Mouse (Mus musculus): ENCODE results near the gene Fam83d.
"Not testable (repeated sequence)": the region's sequence is repeated elsewhere in the genome, so short reads cannot be mapped to it uniquely, and the experiment has no call there.

Gene Fam83d

DNA sequence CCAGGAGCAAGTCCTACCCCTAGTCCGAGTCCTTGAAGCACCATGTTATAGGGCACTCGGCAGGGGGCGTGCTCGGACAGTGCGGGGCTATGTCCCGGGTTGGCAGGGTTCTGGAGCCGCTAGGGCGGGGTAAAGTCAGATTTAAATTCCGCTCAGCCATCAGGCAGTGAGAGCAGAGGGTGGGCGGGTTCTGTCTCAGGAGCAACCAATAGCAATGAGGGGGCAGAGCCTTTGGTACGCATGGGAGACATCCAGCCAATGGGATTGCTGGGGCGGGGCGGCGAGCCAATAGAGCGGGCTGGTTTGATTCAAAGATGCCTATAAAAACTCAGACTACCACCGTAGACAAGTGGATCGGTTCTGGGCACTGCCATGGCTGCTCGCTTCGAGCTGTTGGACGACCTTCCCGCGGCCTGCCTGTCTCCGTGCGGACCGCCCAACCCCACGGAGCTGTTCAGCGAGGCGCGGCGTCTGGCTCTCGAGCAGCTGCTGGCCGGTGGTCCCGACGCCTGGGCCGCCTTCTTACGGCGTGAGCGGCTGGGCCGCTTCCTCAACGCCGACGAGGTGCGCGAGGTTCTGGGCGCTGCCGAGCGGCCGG, at the start of gene Fam83d:
Gene Fam83d (plus strand): TSS at position 352 of the 598 bp plus-strand sequence.
- DNase-seq (ENCODE audit: low spot score in 2 of 2) = peak; percentile 95 to 96

DNA sequence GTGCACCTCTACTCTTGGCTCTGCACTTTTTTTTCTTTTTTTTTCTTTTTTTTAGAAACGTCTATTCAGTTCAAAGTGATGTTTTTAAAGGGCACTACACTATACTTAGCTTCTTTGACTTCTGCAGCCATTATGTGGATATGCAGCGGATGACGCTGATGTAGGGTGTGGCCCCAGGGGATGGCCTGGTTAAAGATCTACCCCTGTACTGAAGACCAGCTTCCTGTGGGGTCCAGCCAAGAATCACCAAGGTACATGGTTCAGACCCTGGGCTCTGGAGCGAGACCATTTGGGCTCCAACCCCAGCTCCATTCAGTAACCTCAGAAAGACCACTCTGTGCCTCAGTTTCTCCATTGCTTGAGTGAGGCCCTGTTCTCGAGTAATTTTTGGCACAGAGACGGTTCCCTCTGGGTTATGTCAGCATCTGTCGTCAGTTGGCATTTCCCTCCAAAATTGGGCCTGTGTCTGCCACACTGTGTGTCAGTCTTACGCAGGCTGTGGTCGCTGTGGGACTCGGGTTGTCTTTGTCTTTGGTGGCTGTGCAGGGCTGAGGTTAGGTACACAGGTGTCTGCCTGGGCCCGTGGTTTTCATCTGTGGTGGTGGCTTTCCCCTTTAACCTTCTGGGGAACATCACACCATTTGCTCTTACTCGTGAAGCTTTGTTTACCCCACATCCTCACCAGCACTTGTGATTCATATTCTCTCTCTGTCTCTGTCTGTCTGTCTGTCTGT, 48.9 kb upstream of the Fam83d start:
- DNase-seq (ENCODE audit: low spot score in 2 of 2) = peak; percentile 84 to 85

DNA sequence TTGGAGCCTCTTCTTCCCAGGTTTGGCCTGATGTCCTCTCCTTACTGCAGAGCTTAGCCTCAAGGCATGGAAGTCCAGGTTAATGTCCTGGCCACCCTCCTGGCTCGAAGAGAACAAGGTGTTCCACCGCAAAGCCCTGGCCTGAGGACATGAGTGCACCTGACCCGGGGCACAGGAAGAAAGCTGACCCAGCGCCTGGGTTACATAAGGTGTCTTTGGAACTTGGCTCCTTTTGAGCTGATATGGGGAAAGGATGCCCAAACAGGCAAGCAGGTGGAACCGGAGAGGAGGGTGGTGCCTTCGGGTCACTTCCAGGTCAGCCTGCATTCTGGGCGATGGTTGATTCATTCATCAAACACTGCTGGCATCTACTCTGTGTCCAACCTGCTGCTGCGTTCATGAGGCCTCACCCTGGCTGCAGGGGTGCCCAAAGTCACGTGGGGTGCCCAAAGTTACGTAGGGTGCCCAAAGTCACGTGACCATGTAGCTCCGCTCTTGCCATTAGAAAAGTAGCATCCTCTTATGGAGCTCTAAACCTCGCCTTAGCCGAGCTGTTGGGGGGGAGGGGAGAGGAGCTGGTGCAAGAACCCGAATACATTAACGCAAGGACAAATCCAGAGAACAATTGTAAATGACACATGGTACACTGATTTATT, 47.0 kb upstream of the Fam83d start:
- DNase-seq (ENCODE audit: low spot score in 2 of 2) = no peak

DNA sequence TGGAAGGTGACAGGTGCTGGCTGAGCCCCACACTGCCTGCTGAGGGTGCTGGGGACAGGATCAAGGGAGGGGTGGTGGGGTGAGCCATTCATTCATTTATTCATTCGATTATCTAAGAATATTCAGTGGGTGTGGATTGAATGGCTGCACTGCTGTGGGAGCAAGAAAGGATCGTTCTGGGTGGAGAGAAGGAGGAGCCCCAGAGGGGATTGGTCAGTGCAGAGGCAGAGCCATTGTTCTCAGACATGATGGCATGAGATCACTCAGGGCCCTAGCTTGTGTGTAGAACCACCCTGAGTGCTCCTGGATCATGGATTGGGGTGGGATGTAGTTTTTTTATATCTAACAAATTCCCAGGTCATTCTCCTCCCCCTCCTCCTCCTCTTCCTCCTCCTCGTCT, 46.4 kb upstream of the Fam83d start:
- no peak for DNase-seq (ENCODE audit: low spot score in 2 of 2)

DNA sequence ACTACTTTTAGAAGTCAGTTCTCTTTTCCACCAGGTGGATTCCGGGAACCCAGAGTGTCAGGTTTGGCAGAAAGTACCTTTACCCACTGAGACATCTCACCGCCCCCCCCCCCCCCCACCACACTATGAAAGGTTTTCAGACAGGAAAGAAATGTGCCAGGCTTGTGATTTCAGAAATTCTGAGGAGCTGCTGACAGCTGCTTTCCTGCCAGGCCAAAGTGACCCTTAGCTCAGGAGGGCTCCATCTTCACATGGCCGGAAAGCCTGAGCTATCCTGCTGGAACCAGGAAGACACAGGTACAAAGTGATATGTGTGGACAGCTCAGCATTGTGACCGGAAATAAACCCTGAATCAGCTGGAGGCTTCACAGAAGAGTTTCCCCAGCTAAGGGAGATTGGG, 45.8 kb upstream of the Fam83d start:
- no peak for DNase-seq (ENCODE audit: low spot score in 2 of 2)

DNA sequence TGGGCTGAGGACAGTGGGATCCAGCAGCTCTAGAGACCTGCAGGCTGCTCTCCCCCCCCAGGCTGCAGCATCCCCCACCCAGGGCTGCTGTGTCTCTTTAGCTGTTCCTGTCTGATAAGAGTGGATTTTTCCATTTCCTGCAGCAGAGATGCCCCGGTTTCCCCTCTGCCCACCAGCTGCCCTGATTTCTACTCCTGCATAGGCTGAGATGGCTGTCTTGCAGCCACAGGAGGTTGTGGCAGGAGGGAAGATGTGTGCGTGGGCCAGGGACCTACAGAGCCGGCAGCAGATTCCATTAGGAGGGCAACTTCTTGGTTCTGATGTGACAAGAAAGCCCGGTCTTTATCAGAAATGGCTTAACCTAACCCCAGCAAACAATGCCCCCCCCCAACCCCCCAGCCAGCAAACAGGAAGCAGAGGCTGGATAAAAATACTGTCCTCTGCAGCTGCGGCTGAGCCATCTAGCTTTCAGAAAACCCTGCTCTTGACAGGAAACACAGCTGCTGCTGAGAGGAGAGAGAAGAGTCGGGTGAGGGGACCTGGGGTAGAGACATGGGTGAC, 44.8 kb upstream of the Fam83d start:
- peak; percentile 85 to 86 for DNase-seq (ENCODE audit: low spot score in 2 of 2)

DNA sequence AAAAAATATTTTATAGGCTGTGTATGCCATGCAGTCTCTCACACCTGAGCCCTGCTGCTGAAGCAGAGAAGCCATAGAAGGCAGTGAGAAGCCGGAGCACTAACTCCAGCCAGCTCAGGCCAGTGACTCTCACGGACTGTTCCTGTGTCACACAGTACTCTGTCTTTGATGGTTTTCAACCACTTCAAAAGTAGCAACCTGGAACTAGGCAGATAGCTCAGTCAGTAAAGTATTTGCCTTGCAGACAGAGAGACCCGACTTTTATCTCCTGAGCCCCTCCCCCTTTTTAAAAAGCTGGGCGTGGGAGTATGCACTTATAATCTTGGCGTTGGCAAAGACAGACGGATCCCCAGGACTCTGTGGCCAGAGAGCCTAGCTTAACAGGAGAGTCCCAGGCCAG, 44.1 kb upstream of the Fam83d start:
- DNase-seq (ENCODE audit: low spot score in 2 of 2) = no peak

DNA sequence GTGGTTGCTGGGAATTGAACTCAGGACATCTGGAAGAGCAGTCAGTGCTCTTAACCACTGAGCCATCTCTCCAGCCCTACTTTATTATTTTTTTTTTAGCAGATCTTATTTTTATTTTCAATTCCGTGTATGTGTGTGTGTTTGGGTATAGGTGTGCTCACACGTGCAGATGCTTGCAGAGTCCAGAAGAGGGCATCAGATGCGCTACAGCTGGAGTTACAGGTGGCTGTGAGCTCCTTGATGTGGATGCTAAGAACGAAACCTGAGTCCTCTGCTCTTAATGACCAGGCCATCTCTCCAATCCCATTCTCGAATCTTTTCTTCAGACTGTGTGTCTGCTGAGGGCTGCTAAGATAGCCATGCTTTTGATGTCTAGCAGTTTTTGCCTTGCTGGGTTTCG, 41.6 kb upstream of the Fam83d start:
- DNase-seq (ENCODE audit: low spot score in 2 of 2) = no peak

DNA sequence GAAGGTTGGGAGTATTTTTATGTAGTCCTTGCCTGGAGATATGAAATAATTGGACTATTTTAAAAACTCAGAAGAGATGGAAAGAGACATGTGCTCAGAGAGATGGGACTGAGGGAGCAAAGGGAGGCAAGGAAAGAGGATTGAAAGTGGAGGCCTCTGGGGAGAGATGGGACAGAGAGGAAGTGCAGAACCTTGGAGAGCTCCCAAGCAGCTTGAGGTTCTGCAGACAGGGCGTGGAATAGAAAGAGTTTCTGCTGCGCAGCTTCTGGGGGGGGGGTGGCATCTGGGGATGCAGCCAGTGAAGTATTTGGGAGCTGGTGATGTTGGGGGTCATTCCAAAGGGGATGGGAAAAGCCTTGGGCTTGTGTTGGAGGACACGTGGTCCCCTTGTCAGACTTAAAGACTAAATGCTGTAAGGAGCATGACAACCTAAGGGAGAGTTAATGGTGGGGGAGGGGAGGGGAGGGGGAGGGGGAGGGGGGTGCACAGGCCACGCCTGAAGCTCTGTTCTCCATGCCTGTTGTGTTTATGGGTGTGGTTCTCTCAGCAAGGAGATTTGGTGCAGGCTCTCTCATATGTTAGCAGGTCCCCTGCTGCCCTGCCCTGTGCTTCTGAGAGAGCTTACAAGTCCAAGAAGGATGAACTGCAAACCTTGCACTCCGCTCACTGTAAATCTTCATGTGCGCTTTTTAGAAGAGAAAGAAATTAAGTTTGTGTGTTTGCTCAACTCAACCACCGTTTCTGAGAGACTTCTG, 39.7 kb upstream of the Fam83d start:
- no peak for DNase-seq (ENCODE audit: low spot score in 2 of 2)

DNA sequence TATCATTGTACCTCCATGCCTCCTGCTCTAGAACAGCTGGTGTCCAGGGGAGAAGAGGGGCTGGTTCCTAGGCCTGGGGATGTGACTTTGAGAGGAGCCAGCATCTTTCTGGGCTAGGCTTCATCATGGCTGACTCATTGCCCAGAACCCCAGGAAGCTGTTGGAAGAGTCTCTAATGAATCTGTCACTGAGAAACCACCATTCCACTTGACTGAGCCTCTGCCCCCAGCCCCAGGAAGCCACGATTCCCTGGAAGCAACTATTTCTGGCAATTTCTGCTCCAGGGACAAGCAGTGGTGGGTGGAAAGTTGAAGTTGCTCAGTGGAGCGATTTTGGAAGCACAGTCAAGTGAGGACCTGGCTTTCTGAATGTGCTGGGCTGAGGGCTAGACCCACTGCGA, 37.0 kb upstream of the Fam83d start:
- no peak for DNase-seq (ENCODE audit: low spot score in 2 of 2)

DNA sequence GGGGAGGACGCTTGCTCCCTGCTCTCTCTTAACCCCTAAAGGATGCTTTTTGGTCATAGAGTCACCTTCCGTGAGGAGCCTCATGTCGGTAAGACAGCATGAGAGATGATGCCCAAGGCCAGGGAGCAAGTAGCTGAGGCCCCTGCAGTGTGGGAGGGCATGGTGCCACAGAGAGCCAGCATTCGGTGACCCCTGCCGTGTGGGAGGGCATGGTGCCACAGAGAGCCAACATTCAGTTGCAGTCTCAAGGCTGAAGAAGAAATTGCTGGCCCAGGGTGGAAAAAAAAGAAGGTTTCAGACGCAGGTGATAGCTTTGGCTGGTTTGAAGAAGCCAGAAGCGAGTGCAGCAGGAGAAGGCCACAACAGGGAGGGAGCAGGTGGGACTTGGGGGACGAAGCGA, 35.4 kb upstream of the Fam83d start:
- DNase-seq (ENCODE audit: low spot score in 2 of 2) = no peak

DNA sequence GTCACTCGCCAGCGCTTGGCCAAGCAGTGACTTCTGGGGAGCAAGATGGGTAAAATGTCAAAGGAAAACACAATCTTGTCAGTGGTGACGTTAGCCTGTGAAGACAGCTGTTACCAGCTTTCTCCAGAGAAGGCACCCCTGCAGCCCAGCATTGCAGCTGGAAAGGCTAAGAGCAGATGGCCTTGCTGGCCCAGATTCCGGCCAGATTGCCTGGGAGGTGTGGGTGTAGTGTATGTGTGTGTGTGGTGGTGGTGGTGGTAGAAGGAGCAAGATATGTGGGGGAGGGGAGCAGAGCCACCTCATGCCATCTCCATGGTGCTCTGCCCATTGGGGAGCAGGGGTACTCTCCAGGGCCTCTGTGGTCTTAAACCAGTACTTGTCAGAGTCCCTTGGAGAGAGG, 34.8 kb upstream of the Fam83d start:
- DNase-seq (ENCODE audit: low spot score in 2 of 2) = no peak

DNA sequence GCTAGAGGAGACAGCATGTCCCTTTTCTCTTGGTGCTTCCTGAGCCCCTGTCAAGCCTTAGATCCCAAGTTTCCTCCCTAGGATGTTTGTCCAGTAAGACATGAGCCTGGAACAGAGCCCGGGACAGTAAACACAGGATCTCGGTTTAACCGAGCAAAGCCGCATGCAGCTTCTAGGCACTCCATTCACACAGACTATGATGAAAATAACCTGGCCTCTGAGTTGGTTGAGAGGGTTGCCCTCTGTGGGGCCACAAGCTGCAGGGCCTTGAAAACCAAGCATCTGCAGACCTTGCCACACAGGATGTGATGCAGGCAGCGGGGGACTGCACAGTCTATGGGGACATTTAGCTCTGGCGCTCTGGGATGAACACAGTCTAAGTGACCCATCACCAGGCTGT, 34.0 kb upstream of the Fam83d start:
- peak; percentile 84 for DNase-seq (ENCODE audit: low spot score in 2 of 2)

DNA sequence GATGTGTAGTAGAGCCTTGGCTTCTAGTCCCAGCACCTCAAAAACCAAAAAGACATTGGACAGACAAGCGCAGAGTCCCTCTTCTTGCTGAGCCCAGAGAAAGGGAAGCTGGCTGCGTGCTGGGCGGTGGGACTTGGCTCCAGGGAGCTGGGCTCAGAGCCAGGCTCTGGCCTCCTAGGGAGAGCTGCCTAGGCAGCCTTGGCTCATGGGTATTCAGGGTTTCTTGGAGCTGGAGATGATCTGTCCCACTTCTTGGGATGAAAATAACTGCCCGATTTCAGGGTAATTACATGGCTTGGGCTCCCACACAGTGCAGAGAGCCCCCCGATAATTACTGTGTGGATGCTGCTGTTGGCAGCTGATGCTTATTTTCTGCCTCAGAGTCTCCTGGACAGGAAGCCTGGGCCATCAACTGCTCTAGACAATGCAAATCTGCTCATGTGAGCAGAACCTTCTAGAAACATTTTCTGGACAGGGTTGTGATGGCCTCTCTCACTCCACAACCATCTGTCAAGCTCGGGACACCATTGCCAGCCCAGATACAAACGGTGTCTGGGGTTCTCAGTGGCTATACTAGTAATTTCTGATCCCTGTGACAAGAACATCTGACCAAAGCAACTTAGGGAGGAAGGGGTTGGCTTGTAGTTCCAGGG, 33.3 kb upstream of the Fam83d start:
- peak; percentile 71 for DNase-seq (ENCODE audit: low spot score in 2 of 2)

DNA sequence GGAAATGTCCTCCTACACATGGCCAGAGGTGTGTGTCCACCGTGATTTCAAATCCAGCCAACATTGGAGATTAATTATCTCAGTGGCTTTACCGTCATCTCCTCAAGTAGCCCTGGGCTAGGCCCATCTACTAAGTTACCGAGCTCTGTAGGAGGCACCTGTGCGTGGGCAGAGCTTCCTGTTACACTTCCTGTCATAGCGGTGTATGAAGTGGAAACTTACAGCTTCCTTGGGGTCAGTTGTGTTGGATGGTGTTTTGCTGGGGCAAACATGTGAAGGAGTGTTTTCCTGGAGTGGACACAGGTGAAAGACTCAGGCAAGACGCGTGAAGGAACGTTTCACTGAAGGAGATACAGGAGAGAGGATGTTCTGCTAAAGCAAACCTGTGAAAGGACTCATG, 32.6 kb upstream of the Fam83d start:
- peak; percentile 86 to 89 for DNase-seq (ENCODE audit: low spot score in 2 of 2)

DNA sequence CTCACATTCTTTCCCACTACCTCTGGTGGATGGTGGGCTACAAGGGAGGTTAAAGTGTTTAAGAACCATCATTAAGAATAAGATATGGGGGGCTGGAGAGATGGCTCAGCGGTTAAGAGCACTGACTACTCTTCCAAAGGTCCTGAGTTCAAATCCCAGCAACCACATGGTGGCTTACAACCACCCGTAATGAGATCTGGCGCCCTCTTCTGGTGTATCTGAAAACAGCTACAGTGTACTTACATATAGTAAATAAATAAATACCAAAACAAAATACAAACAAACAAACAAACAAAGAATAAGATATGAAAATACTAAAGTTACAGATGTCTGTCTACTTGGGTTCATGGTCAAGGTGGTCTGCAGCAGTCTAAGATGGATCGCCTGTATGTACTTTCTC, 31.6 kb upstream of the Fam83d start:
- not testable (repeated sequence) for DNase-seq (ENCODE audit: low spot score in 2 of 2)

DNA sequence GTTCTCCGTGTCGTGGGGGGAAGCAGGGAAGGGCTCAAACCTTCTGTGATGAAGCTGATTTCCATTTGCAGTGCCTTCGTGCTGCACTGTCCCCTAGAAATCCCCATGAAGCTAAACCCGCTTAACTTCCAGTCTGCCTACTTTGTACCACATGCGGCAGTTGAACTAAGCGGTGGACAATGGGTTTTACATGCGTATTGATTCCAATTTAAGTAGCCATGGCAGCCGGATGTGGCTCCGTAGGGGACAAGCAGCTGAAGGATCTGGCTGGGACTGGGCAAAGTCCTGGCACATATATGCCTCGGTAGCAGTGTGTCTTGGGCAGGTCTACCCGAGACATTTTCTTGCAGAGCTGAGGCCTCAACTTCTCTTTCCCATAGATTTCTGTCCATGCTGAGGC, 29.3 kb upstream of the Fam83d start:
- no peak for DNase-seq (ENCODE audit: low spot score in 2 of 2)

DNA sequence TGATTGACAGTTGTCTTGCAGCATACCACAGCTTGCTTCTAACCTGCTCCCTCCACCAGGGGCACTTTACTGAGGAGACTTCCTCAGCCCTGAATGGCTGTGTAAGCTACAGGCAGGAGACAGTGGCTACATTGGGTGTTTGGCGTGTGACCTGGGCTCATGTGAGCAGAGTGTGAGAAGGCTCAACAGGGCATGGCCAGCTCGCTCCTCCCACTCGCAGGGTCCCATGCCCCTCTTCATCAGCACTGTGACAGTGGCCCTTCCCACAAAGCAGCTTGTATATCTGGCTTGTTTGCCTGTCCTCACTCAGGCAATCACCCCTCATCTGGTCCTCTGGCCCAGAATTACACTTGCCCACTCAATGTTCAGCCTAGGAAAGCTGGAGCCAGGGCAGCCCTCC, 28.8 kb upstream of the Fam83d start:
- DNase-seq (ENCODE audit: low spot score in 2 of 2) = no peak

DNA sequence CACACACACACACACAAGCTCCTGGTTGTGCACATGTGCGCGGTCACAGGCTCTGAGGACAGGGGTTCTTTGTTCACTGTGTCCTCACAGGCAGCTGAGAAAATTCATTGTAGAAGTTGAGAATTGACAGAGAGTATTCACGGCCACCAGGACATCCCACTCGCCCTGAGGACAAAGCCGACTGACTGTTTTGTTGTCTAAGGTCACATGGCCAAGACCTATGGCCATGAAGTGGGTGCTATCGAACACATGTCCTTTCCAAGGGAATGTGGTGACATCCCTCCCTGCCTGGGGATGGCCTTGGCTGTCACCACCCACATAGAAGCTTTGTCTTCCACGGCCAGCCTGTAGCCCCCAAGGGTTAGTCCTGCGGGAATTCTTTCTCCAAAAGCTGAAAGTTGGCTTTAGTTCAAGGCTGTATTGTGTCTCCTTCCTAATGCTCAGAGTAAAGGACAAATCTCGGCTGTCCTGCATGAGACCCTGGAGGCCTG, 26.8 kb upstream of the Fam83d start:
- DNase-seq (ENCODE audit: low spot score in 2 of 2) = no peak

DNA sequence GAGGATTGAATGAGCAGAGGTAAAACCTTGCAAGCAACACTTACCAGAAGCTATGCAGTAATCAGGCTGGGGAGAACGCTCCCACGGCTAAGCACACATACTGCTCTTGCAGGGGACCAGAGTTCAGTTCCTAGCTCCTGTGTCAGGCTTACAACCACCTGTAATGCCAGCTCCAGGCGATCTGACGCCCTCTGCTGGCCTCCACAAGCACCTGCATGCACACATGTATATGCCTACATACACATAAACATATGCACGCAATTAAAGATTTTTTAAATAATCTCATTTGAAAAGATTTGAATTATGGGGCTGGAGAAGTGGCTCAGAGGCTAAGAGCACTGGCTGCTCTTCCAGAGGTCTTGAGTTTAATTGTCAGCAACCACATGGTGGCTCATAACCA, 25.5 kb upstream of the Fam83d start:
- no peak for DNase-seq (ENCODE audit: low spot score in 2 of 2)

DNA sequence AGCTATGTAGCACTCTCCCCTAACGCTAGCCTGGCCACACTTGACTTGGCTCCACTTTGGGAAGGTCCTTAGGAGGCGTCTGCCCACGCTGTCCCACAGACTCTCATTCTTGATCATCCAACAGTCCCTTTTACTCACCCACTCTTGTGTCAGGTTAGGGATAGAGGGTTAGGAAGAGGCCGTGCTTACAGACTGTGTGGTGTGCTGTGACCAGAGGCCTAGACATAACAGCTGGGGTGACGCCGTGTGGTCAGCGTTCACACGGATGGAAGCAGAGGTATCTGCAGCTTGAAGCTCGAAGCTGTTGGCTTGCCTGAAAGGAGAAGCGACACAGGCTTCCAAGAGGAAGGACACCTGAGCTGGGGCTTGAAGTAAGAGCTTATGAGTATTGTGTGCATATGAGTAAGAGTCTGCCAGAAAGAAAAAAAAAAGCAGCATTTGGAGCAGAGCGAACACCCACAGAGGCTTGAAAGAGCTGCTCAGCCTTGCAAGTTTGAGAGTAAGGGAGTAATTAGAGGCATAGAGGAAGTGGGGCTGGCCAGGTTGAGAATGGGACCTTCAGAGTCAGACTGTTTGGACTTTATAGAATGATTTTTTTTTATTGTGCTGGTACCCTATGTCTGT, 24.3 kb upstream of the Fam83d start:
- no peak for DNase-seq (ENCODE audit: low spot score in 2 of 2)
